Mouse (Mus musculus) C2C12 (cell line): ENCODE measurements around the gene Ksr2. TPM values are rescaled to one million over a fixed set of nuclear protein-coding genes. Genes with fewer than 3 reads are reported as not detected.
"Not testable (repeated sequence)": the region's sequence is repeated elsewhere in the genome, so short reads cannot be mapped to it uniquely, and the experiment has no call there.

ENCODE experiments used
- H3K27me3 ChIP-seq: one replicate; pipeline ENCODE4 v1.6.1; 2011; ENCODE audit not compliant: control insufficient read depth, insufficient read depth, insufficient read length
- H3K36me3 ChIP-seq: one replicate; pipeline ENCODE4 v1.6.1; 2011; ENCODE audit not compliant: control insufficient read depth, insufficient read depth
- H3K4me3 ChIP-seq: one replicate; pipeline ENCODE4 v1.5.1; 2011; ENCODE audit warnings: mild to moderate bottlenecking, control low read depth; ENCODE audit not compliant: poor library complexity, insufficient read depth, severe bottlenecking
- H3K79me2 ChIP-seq: one replicate; pipeline ENCODE4 v1.6.1; 2011; ENCODE audit not compliant: control insufficient read depth, insufficient read depth
- H3K79me3 ChIP-seq: one replicate; pipeline ENCODE4 v1.6.1; 2011; ENCODE audit warnings: low read depth, control low read depth
- H3ac ChIP-seq: one replicate; pipeline ENCODE3; 2011; ENCODE audit warnings: low read depth; ENCODE audit not compliant: control insufficient read depth, insufficient read length
- CEBPB ChIP-seq: IDR thresholded peaks from one replicate; pipeline ENCODE4 v1.6.1; 2011; ENCODE audit warnings: low read depth, mild to moderate bottlenecking, control low read depth, moderate library complexity
- CTCF ChIP-seq: IDR thresholded peaks from one replicate; pipeline ENCODE4 v1.5.1; 2011; ENCODE audit not compliant: control insufficient read depth, insufficient read depth, insufficient read length
- FOSL1 ChIP-seq: IDR thresholded peaks from one replicate; pipeline ENCODE4 v1.8.0; 2011; ENCODE audit warnings: mild to moderate bottlenecking, low read length; ENCODE audit not compliant: poor library complexity, insufficient read depth, severe bottlenecking
- MAX ChIP-seq: IDR thresholded peaks from one replicate; pipeline ENCODE4 v1.6.1; 2011; ENCODE audit warnings: mild to moderate bottlenecking, control low read depth
- MYOD1 ChIP-seq: IDR thresholded peaks from one replicate; pipeline ENCODE4 v1.6.1; 2011; ENCODE audit warnings: low read depth; ENCODE audit not compliant: control insufficient read depth, insufficient read length
- MYOG ChIP-seq: IDR thresholded peaks from one replicate; pipeline ENCODE4 v1.6.1; 2011; ENCODE audit not compliant: control insufficient read depth, insufficient read length; ENCODE audit errors: extremely low read depth
- USF1 ChIP-seq: IDR thresholded peaks from one replicate; pipeline ENCODE4 v1.6.1; 2011; ENCODE audit warnings: low read depth, mild to moderate bottlenecking, control low read depth, moderate library complexity
- polyA plus RNA-seq: library from polyadenylated mRNA; unstranded; fragments of >200 nt; fragmentation: generic; extraction: Trizol; gene quantifications from one replicate; pipeline ENCODE4 v1.2.1, GENCODE M21; 2012; ENCODE audit warnings: missing spikeins

Ksr2 gene
- polyA plus RNA-seq, 1 experiment: 0.01 TPM

GRCm38 (mm10) chr5:117373418-117373817, 40.4 kb upstream of the Ksr2 start:
- Histone ChIP-seq H3K27me3 (no peaks in the 10 kb centered on the region), H3K79me3 (peaks cover 6% of the 10 kb centered on the region), H3ac (no peak overlapping the region), H3K36me3 (peaks cover 76% of the 10 kb centered on the region), H3K79me2 (peaks cover 17% of the 10 kb centered on the region), H3K4me3 (no peak overlapping the region)
- no peak for TF ChIP-seq MYOD1
- no peak for TF ChIP-seq MAX
- no peak for TF ChIP-seq CEBPB
- TF ChIP-seq MYOG: no peak
- TF ChIP-seq FOSL1: no peak
- TF ChIP-seq USF1: no peak
- TF ChIP-seq CTCF: no peak

GRCm38 (mm10) chr5:117374372-117375049, 39.3 kb upstream of the Ksr2 start:
- peaks cover 6% of the 10 kb centered on the region for H3K79me2 ChIP-seq
- peaks cover under 1% of the 10 kb centered on the region for H3K79me3 ChIP-seq
- no peak overlapping the region for H3ac ChIP-seq
- peaks cover 74% of the 10 kb centered on the region for H3K36me3 ChIP-seq
- no peaks in the 10 kb centered on the region for H3K27me3 ChIP-seq
- no peak overlapping the region for H3K4me3 ChIP-seq
- TF ChIP-seq CTCF (no peak), FOSL1 (no peak), MYOD1 (no peak), MAX (no peak), CEBPB (no peak), USF1 (no peak), MYOG (no peak)

GRCm38 (mm10) chr5:117376331-117376761, 37.5 kb upstream of the Ksr2 start:
- Histone ChIP-seq H3K79me2 (no peaks in the 10 kb centered on the region), H3K79me3 (no peaks in the 10 kb centered on the region), H3K4me3 (no peak overlapping the region), H3ac (no peak overlapping the region), H3K36me3 (peaks cover 76% of the 10 kb centered on the region), H3K27me3 (no peaks in the 10 kb centered on the region)
- TF ChIP-seq FOSL1: no peak
- TF ChIP-seq MYOG: no peak
- TF ChIP-seq CTCF: no peak
- TF ChIP-seq CEBPB: no peak
- no peak for TF ChIP-seq USF1
- TF ChIP-seq MYOD1: no peak
- no peak for TF ChIP-seq MAX

GRCm38 (mm10) chr5:117377731-117378130, 36.1 kb upstream of the Ksr2 start:
- not testable (repeated sequence) for H3ac ChIP-seq, H3K79me3 ChIP-seq, H3K79me2 ChIP-seq, H3K4me3 ChIP-seq, H3K27me3 ChIP-seq
- H3K36me3 ChIP-seq: peaks cover 82% of the 10 kb centered on the region

DNA sequence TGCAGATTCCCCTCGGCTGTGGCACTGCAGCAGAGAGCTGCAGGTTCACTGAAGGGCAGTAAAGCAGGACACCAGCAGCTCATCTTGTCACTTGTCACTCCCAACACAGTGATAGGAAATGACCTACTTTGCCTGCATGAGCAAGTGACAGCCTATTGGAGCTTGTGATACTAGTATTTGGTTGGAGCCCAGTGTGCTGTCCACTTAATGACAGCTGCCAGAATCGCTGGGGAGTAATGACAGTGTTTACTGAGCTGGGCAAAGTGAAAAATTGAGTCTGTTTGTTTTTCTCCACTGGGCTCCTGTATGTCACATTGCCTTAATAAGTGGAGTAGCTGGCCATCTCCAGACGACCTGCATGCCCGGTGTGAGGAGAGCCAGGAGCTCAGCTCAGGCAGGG, 33.6 kb upstream of the Ksr2 start:
- no peaks in the 10 kb centered on the region for H3K79me2 ChIP-seq
- H3K27me3 ChIP-seq: no peaks in the 10 kb centered on the region
- H3K36me3 ChIP-seq: peaks cover 88% of the 10 kb centered on the region
- H3K79me3 ChIP-seq: no peaks in the 10 kb centered on the region
- H3K4me3 ChIP-seq: no peak overlapping the region
- TF ChIP-seq USF1 (no peak), CTCF (no peak), MAX (no peak), CEBPB (no peak), MYOD1 (no peak), FOSL1 (no peak), MYOG (no peak)
- H3ac ChIP-seq: no peak overlapping the region

DNA sequence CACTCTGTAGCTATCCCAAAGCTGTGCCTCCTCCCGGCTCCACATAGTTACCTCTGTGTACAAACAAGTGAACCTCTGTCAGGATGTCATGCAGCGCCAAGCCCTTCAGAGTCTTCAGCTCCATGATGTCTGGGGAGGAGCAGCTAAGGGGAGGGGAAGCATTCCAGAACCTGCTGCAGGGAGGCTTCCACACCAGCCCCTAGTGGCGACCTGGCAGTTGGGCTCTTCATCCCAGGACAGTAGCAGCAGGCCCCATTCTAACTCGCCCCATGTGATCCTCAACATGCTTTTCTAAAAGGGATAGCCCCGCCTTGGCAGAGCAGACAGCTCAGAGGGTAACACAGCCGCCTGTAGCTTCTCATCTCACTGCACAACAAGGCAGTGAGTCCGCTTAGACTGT, 32.0 kb upstream of the Ksr2 start:
- H3K79me3 ChIP-seq: peaks cover under 1% of the 10 kb centered on the region
- no peak overlapping the region for H3ac ChIP-seq
- H3K27me3 ChIP-seq: no peaks in the 10 kb centered on the region
- TF ChIP-seq USF1 (no peak), MYOG (no peak), FOSL1 (no peak), CTCF (no peak), CEBPB (no peak), MYOD1 (no peak)
- peaks cover 6% of the 10 kb centered on the region for H3K79me2 ChIP-seq
- H3K36me3 ChIP-seq: peaks cover 87% of the 10 kb centered on the region
- no peak overlapping the region for H3K4me3 ChIP-seq
